Mouse (Mus musculus) stomach, postnatal 0 days (tissue): ENCODE measurements around the gene Xxylt1.

Source experiments
- CTCF ChIP-seq: IDR thresholded peaks from 2 replicates; pipeline ENCODE4 v1.5.1; 2016; ENCODE audit warnings: antibody characterized with exemption, low read depth, mild to moderate bottlenecking, moderate library complexity
- EP300 ChIP-seq: optimal IDR thresholded peaks from 2 replicates; pipeline ENCODE3; 2016; ENCODE audit warnings: antibody characterized with exemption

- TF ChIP-seq CTCF (no peak), EP300 (no peak)
Observed at GRCm38 (mm10) chr16:31045211-31045610, 36.0 kb downstream of the Xxylt1 start.
